Mouse (Mus musculus): ENCODE data around the gene Cwc15.

The Cwc15 gene

GRCm38 (mm10) chr9:14558332-14558731, 57.9 kb downstream of the Cwc15 start:
- DNase-seq = no peak

GRCm38 (mm10) chr9:14559430-14559829, 59.0 kb downstream of the Cwc15 start:
- DNase-seq = no peak

GRCm38 (mm10) chr9:14559996-14560395, 59.6 kb downstream of the Cwc15 start:
- DNase-seq = no peak

Data from embryo, embryonic 11 days (tissue).